Mouse (Mus musculus) CH12.LX (cell line): Measurements from ENCODE around the gene Cog2. TPM values are rescaled to one million over a fixed set of nuclear protein-coding genes. Genes with fewer than 3 reads are reported as not detected.

Source experiments
- DNase-seq: peaks from one replicate; pipeline ENCODE4 v3.0.0-alpha.2; 2013; ENCODE audit errors: extremely low read depth
- H3K27ac ChIP-seq: 2 replicates; pipeline ENCODE4 v1.5.1; 2012; ENCODE audit warnings: low read depth, mild to moderate bottlenecking, control low read depth, moderate library complexity; ENCODE audit not compliant: insufficient read depth
- H3K27me3 ChIP-seq: replicated peaks from 2 replicates; pipeline ENCODE3; 2012; ENCODE audit warnings: inconsistent platforms
- H3K36me3 ChIP-seq, 2 experiments: replicated peaks in 1 of 2; 2 replicates each; pipeline versions ENCODE3 to v1.6.1; 2012; ENCODE audit warnings: inconsistent platforms in 1 of 2, low read length in 1 of 2, mild to moderate bottlenecking in 1 of 2, mixed read lengths in 1 of 2, moderate library complexity in 1 of 2; ENCODE audit not compliant: control insufficient read depth in 1 of 2, insufficient read depth in 1 of 2
- H3K4me1 ChIP-seq, 2 experiments: 2 replicates each; pipeline ENCODE4 v1.6.1; 2012; ENCODE audit warnings: inconsistent platforms in 1 of 2, moderate library complexity in 1 of 2; ENCODE audit not compliant: insufficient read depth in 2 of 2, control insufficient read depth in 1 of 2
- H3K4me2 ChIP-seq: 2 replicates; pipeline ENCODE4 v1.6.1; 2012; ENCODE audit warnings: low read depth, mild to moderate bottlenecking, control low read depth; ENCODE audit not compliant: poor library complexity, insufficient read depth, severe bottlenecking
- H3K4me3 ChIP-seq, 3 experiments: fragments of 150-350 bp in 1 of 3; sonication (generic) in 1 of 3; replicated peaks in 1 of 3; 2 replicates each; pipeline versions ENCODE3 to v1.5.1; 2011 to 2012; ENCODE audit warnings: low read depth in 2 of 3, low read length in 2 of 3, mild to moderate bottlenecking in 2 of 3, moderate library complexity in 2 of 3, control low read depth in 1 of 3, improper control_type of control experiment in 1 of 3, inconsistent platforms in 1 of 3, mixed read lengths in 1 of 3; ENCODE audit not compliant: poor library complexity in 1 of 3
- H3K79me2 ChIP-seq: replicated peaks from 2 replicates; pipeline ENCODE4 v1.6.1; 2012; ENCODE audit warnings: mild to moderate bottlenecking, moderate library complexity; ENCODE audit not compliant: control insufficient read depth, poor library complexity, insufficient read depth, severe bottlenecking; ENCODE audit errors: extremely low read depth
- H3K9ac ChIP-seq: 2 replicates; pipeline ENCODE4 v1.6.1; 2012; ENCODE audit warnings: low read depth, mild to moderate bottlenecking, control low read depth, moderate library complexity; ENCODE audit not compliant: insufficient read depth
- H3K9me3 ChIP-seq: replicated peaks from 2 replicates; pipeline ENCODE3; 2012; ENCODE audit warnings: low read length, inconsistent platforms, mixed read lengths
- BHLHE40 ChIP-seq: IDR thresholded peaks from 2 replicates; pipeline ENCODE4 v1.6.1; 2011; ENCODE audit warnings: mild to moderate bottlenecking, low read depth, low read length, improper control_type of control experiment
- E2F4 ChIP-seq: IDR thresholded peaks from 2 replicates; pipeline ENCODE4 v1.6.1; 2011; ENCODE audit warnings: low read depth, low read length, improper control_type of control experiment; ENCODE audit not compliant: insufficient replicate concordance
- ELF1 ChIP-seq: IDR thresholded peaks from 2 replicates; pipeline ENCODE4 v1.6.1; 2014; ENCODE audit warnings: low read depth, mild to moderate bottlenecking, inconsistent platforms, low read length, improper control_type of control experiment
- EP300 ChIP-seq: IDR thresholded peaks from 2 replicates; pipeline ENCODE4 v1.6.1; 2011; ENCODE audit warnings: low read length, improper control_type of control experiment
- GABPA ChIP-seq: IDR thresholded peaks from 2 replicates; pipeline ENCODE4 v1.6.1; 2012; ENCODE audit warnings: low read depth, low read length, improper control_type of control experiment, inconsistent platforms; ENCODE audit not compliant: insufficient replicate concordance
- IRF4 ChIP-seq: IDR thresholded peaks from 2 replicates; pipeline ENCODE4 v1.6.1; 2014; ENCODE audit warnings: low read depth, mild to moderate bottlenecking, inconsistent platforms, low read length, improper control_type of control experiment
- MAFK ChIP-seq: IDR thresholded peaks from 2 replicates; pipeline ENCODE4 v1.6.1; 2011; ENCODE audit warnings: low read length, improper control_type of control experiment; ENCODE audit not compliant: insufficient replicate concordance
- MAX ChIP-seq: IDR thresholded peaks from 2 replicates; pipeline ENCODE4 v1.6.1; 2011; ENCODE audit warnings: low read length, improper control_type of control experiment
- MAZ ChIP-seq: IDR thresholded peaks from 2 replicates; pipeline ENCODE4 v1.6.1; 2012; ENCODE audit warnings: low read depth, mild to moderate bottlenecking, inconsistent platforms, low read length, improper control_type of control experiment, moderate library complexity
- MEF2A ChIP-seq: IDR thresholded peaks from 2 replicates; pipeline ENCODE4 v1.6.1; 2014; ENCODE audit warnings: low read depth, mild to moderate bottlenecking, inconsistent platforms, low read length, improper control_type of control experiment, borderline replicate concordance
- MXI1 ChIP-seq: IDR thresholded peaks from 2 replicates; pipeline ENCODE4 v1.6.1; 2011; ENCODE audit warnings: mild to moderate bottlenecking, low read depth, low read length, improper control_type of control experiment
- NRF1 ChIP-seq: IDR thresholded peaks from 2 replicates; pipeline ENCODE4 v1.6.1; 2014; ENCODE audit warnings: low read depth, mild to moderate bottlenecking, inconsistent platforms, low read length, improper control_type of control experiment, moderate library complexity
- PAX5 ChIP-seq: IDR thresholded peaks from 2 replicates; pipeline ENCODE4 v1.6.1; 2012; ENCODE audit warnings: low read length, inconsistent platforms, mixed read lengths
- POLR2A ChIP-seq: IDR thresholded peaks from 2 replicates; pipeline ENCODE4 v1.6.1; 2011; ENCODE audit warnings: low read depth, mild to moderate bottlenecking, improper control_type of control experiment, low read length
- POLR2AphosphoS2 ChIP-seq: IDR thresholded peaks from 2 replicates; pipeline ENCODE4 v1.6.1; 2011; ENCODE audit warnings: low read depth, low read length, improper control_type of control experiment
- RAD21 ChIP-seq: IDR thresholded peaks from 2 replicates; pipeline ENCODE4 v1.6.1; 2011; ENCODE audit warnings: low read depth, mild to moderate bottlenecking, low read length, improper control_type of control experiment, moderate library complexity
- TBP ChIP-seq: conservative IDR thresholded peaks from 2 replicates; pipeline ENCODE4 v1.6.1; 2011; ENCODE audit warnings: low read depth, low read length, improper control_type of control experiment
- TCF12 ChIP-seq: IDR thresholded peaks from 2 replicates; pipeline ENCODE4 v1.6.1; 2014; ENCODE audit warnings: low read depth, mild to moderate bottlenecking, inconsistent platforms, low read length, improper control_type of control experiment
- UBTF ChIP-seq: IDR thresholded peaks from 2 replicates; pipeline ENCODE4 v1.6.1; 2012; ENCODE audit warnings: low read depth, mild to moderate bottlenecking, inconsistent platforms, low read length, improper control_type of control experiment, moderate library complexity
- USF1 ChIP-seq: IDR thresholded peaks from 2 replicates; pipeline ENCODE4 v1.6.1; 2014; ENCODE audit warnings: low read depth, mild to moderate bottlenecking, inconsistent platforms, low read length, improper control_type of control experiment
- ZC3H11A ChIP-seq: IDR thresholded peaks from 2 replicates; pipeline ENCODE4 v1.6.1; 2012; ENCODE audit warnings: low read depth, mild to moderate bottlenecking, inconsistent platforms, low read length, improper control_type of control experiment
- ZKSCAN1 ChIP-seq: IDR thresholded peaks from 2 replicates; pipeline ENCODE4 v1.6.1; 2012; ENCODE audit warnings: low read depth, inconsistent platforms, low read length, improper control_type of control experiment, borderline replicate concordance
- ZNF384 ChIP-seq: IDR thresholded peaks from 2 replicates; pipeline ENCODE4 v1.6.1; 2012; ENCODE audit warnings: low read depth, low read length, improper control_type of control experiment, inconsistent platforms
- dilution Hi-C: fragments of 300-500 bp; cut with MboI; formaldehyde crosslinking; loops from 2 replicates; pipeline ENCODE4 v1.14.3; 2020; ENCODE audit warnings: low sequenced_read_pairs; ENCODE audit not compliant: extremely low pct_unique_long_range_greater_than_20kb, extremely low pct_ligation_motif_present
- in situ Hi-C: fragments of 300-500 bp; cut with MboI; formaldehyde crosslinking; loops from 3 replicates; pipeline ENCODE4 v1.14.3; 2019; ENCODE audit warnings: low sequenced_read_pairs, low pct_ligation_motif_present, low pct_unique_long_range_greater_than_20kb, mixed read lengths
- polyA plus RNA-seq: library from polyadenylated mRNA; unstranded; fragments of >175 nt; gene quantifications from 2 replicates; pipeline ENCODE4 v1.2.1, GENCODE M21; 2012; ENCODE audit warnings: low read depth; ENCODE audit not compliant: insufficient read length
- total RNA-seq, 2 experiments: library from RNA; depleted of rRNA; stranded (reverse); fragments of 300-350 nt in 1 of 2; fragments of >200 nt in 1 of 2; gene quantifications; 2 replicates each; pipeline ENCODE4 v1.2.3; 2012 to 2014

The Cog2 gene
- total and polyA plus RNA-seq, 3 experiments: 41.8 to 56.7 (median 55.5) TPM

DNA sequence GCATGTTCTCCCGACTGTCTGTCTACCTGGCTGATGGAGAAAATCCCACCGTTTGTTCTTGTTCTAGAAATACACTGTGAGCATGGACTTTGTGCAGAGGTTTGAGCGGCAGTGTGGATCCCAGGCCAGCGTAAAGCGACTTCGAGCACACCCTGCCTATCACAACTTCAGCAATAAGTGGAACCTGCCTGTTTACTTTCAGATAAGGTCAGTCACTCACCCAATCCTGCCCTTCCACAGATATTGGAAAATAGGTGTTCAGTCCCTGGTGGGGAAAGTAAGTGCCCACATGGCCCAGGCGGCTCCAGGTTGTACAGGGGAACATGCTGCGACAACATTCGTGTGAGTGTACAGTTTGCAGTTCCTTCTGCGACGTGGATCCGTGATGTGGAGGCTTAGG is 20.3 kb downstream of the Cog2 start:
- Histone ChIP-seq H3K4me2 (no peak overlapping the region), H3K27me3 (no peaks in the 10 kb centered on the region), H3K4me3 (no peak overlapping the region), H3K4me1 (peaks cover 0 to 5% of the 10 kb centered on the region in 2 experiments; a peak in 2 of 4 replicates), H3K79me2 (no peaks in the 10 kb centered on the region), H3K9me3 (no peaks in the 10 kb centered on the region), H3K27ac (no peak overlapping the region), H3K36me3 (peaks cover 80 to 92% of the 10 kb centered on the region in 2 experiments), H3K9ac (no peak overlapping the region)
- DNase-seq: no peak
- dilution Hi-C loops: no loop called here
- TF ChIP-seq MAZ: no peak
- TF ChIP-seq MAX: no peak
- no peak for TF ChIP-seq USF1
- TF ChIP-seq ELF1: no peak
- TF ChIP-seq GABPA: no peak
- TF ChIP-seq IRF4: no peak
- no peak for TF ChIP-seq ZKSCAN1
- no peak for TF ChIP-seq EP300
- no peak for TF ChIP-seq ZC3H11A
- TF ChIP-seq RAD21: no peak
- no peak for TF ChIP-seq TCF12
- no peak for TF ChIP-seq MEF2A
- no peak for TF ChIP-seq MXI1
- TF ChIP-seq MAFK: no peak
- TF ChIP-seq TBP: no peak
- TF ChIP-seq NRF1: no peak
- no peak for TF ChIP-seq BHLHE40
- TF ChIP-seq E2F4: no peak
- no peak for TF ChIP-seq PAX5
- no peak for TF ChIP-seq POLR2A
- in situ Hi-C loops: no loop called here

DNA sequence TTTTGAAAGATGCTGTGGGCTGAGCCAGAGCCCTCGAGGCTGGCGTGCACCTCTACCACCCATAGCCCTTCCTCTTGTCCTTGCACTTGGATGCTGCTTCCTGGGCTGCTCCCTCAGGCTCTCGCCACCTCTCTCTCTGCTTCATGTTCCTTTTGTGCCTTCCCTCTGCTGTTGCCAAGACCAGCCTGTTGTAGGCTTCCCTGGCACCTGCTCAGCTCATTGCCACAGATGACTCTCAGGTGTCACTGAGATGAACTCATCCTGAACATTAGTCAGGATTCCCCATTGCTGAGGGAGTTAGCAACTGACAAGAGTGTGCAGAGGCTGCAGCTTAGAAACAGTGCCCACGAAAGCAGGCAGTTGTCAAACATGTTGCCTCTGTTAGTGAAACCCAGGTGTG is 21.4 kb downstream of the Cog2 start:
- in situ Hi-C loops: no loop called here
- no peak for DNase-seq
- Histone ChIP-seq H3K9ac (no peak overlapping the region), H3K36me3 (peaks cover 82 to 94% of the 10 kb centered on the region in 2 experiments), H3K27ac (no peak overlapping the region), H3K79me2 (no peaks in the 10 kb centered on the region), H3K4me3 (no peak overlapping the region), H3K27me3 (no peaks in the 10 kb centered on the region), H3K4me1 (peaks cover 0 to 5% of the 10 kb centered on the region in 2 experiments; a peak in 2 of 4 replicates), H3K9me3 (no peaks in the 10 kb centered on the region), H3K4me2 (no peak overlapping the region)
- dilution Hi-C loops: no loop called here
- TF ChIP-seq ZNF384 (no peak), BHLHE40 (no peak), POLR2AphosphoS2 (no peak), MEF2A (no peak), UBTF (no peak), RAD21 (no peak), EP300 (no peak)
